Mouse (Mus musculus) testis, adult 2 months (tissue): ENCODE measurements around the gene Mmaa.

Experiments
- CTCF ChIP-seq: fragments of 200-500 bp; IDR thresholded peaks from 2 replicates; pipeline ENCODE4 v1.5.1; 2012; ENCODE audit warnings: low read depth, mild to moderate bottlenecking, inconsistent platforms, low read length, moderate library complexity; ENCODE audit not compliant: control insufficient read depth, insufficient read depth, insufficient replicate concordance
- POLR2A ChIP-seq: fragments of 200-500 bp; IDR thresholded peaks from 2 replicates; pipeline ENCODE4 v1.6.1; 2012; ENCODE audit warnings: low read depth, mild to moderate bottlenecking, inconsistent platforms, low read length, moderate library complexity; ENCODE audit not compliant: control insufficient read depth

GRCm38 (mm10) chr8:79261920-79262319 lies 32.8 kb downstream of the Mmaa start:
- TF ChIP-seq CTCF (no peak), POLR2A (no peak)
